17 mouse cellular contexts compared by ENCODE assay signal in genomic region chr2:74557451-74557850, GRCm38 (mm10).
"Had no signal": no experiment of that assay in that cellular context is flagged by ENCODE, and none has a peak within 500 bp of the region (broad histone marks: within the 10 kb centered on the region; RNA-seq: fewer than 3 reads in every experiment).

No protein-coding gene starts in this region.

- H3K9me3 ChIP-seq: liver, embryonic 13.5 days; liver, embryonic 15.5 days; lung, embryonic 15.5 days; neural tube, embryonic 12.5 days; stomach, embryonic 15.5 days had no signal

- H3K4me2 ChIP-seq: liver, embryonic 13.5 days; liver, embryonic 15.5 days; lung, embryonic 15.5 days; neural tube, embryonic 12.5 days; stomach, embryonic 15.5 days had no signal

- ATAC-seq: liver, postnatal 0 days; lung, postnatal 0 days had no signal

- DNase-seq: liver, embryonic 13.5 days; liver, postnatal 0 days; lung, adult 2 months; lung, postnatal 14 days; lung, postnatal 36 days; right cerebral cortex, postnatal 14 days; thymus, adult 2 months; thymus, postnatal 25 days; thymus, postnatal 4 days had no signal

- H3K4me3 ChIP-seq: liver, embryonic 13.5 days; liver, embryonic 15.5 days; lung, embryonic 15.5 days; megakaryocyte, embryonic 14.5 days; neural tube, embryonic 12.5 days; stomach, embryonic 15.5 days had no signal

- H3K27ac ChIP-seq: liver, embryonic 13.5 days; liver, embryonic 15.5 days; lung, embryonic 15.5 days; macrophage; neural tube, embryonic 12.5 days; stomach, embryonic 15.5 days; stomach, postnatal 0 days had no signal

- H3K9ac ChIP-seq: liver, embryonic 13.5 days; liver, embryonic 15.5 days; liver, postnatal 0 days; lung, embryonic 15.5 days; neural tube, embryonic 12.5 days; stomach, embryonic 15.5 days had no signal

- H3K4me1 ChIP-seq: liver, embryonic 13.5 days; liver, embryonic 15.5 days; lung, embryonic 15.5 days; megakaryocyte, embryonic 14.5 days; neural tube, embryonic 12.5 days; stomach, embryonic 15.5 days had no signal

- H3K27me3 ChIP-seq: liver, embryonic 13.5 days; liver, embryonic 15.5 days; lung, embryonic 15.5 days; megakaryocyte, embryonic 14.5 days; neural tube, embryonic 12.5 days; stomach, embryonic 15.5 days had no signal
